In the genomic region with DNA sequence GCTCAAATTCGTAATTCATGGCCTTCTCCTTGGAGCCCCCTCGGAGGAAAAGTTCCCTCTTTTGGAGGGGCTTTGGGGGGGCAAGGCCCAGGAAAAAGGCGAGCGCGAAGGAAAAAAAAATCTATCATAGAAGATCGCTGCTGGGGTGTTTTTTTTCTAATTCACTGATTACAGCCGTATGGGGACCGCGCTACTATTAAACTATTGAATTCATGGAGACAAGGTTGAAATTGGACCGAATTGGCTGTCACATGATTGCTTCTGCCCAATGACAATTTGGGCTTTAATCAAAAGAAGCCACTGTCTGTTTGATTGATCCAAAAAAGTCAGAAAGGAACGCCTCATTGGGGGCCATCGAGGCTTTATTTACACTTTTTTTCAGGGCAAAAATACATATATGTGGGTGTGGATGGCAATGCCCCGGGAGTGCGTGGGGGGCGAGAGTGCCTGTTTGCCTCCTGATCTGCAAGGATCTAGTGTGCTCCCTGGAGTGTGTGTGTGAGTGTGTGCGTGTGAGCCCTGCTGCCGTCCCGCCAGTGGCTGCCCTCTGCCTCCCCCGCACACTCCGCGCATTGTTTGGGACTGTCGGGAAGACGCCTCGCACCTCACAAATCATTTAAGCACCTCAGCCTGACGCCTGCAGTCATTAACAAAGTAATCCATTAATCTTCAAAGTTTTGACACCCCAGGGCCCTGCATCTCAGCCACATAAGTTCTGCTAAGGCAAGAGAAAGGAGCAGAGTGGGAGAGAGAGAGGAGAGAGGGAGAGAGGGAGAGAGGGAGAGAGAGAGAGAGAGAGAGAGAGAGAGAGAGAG, we compare ENCODE assay signal across 8 mouse cellular contexts. TPM values are rescaled to one million over a fixed set of nuclear protein-coding genes. Genes with fewer than 3 reads are reported as not detected.
DNase-seq lines count a peak whose midpoint lies in the region; ATAC-seq and TF ChIP-seq lines count a peak whose summit lies in the region.

A gene (minus strand): TSS at position 206 of the 815 bp plus-strand sequence.

- peak within 1 kb of the TSS; percentile 72 for H3K9ac ChIP-seq in kidney, embryonic 14.5 days (ENCODE audit: low read depth, low read length)
- no peak within 1 kb of the TSS for H3K9ac ChIP-seq in midbrain, postnatal 0 days (replicated peaks; ENCODE audit: low read length, poor library complexity, severe bottlenecking)

- under 1% methylated on average over 25 of the region's 25 CpGs for WGBS in kidney, embryonic 14.5 days
- WGBS in midbrain, postnatal 0 days, result under 1% methylated on average over 25 of the region's 25 CpGs

- peak within 1 kb of the TSS; percentile 76 for H3K4me2 ChIP-seq in kidney, embryonic 14.5 days (replicated peaks; ENCODE audit: low read depth, low read length)
- no peak within 1 kb of the TSS for H3K4me2 ChIP-seq in midbrain, postnatal 0 days (ENCODE audit: low read depth, low read length, poor library complexity, severe bottlenecking)

- peaks cover 2% of the 10 kb centered on the region; the same call in 1 of the 2 replicates for H3K36me3 ChIP-seq in kidney, embryonic 14.5 days (ENCODE audit: control insufficient read depth, insufficient read depth, low read length)
- no peaks in the 10 kb centered on the region for H3K36me3 ChIP-seq in midbrain, postnatal 0 days (ENCODE audit: insufficient read depth, low read length)

- H3K27ac ChIP-seq in kidney, embryonic 14.5 days (ENCODE audit: low read depth, low read length), result peak within 1 kb of the TSS; percentile 88
- no peak within 1 kb of the TSS for H3K27ac ChIP-seq in midbrain, postnatal 0 days (ENCODE audit: low read depth, low read length)

- 0 out of 2 replicates have a peak, but pooled peaks have one; percentile 15 for ATAC-seq in kidney, embryonic 14.5 days (ENCODE audit: low FRiP score, low TSS enrichment)
- no peak for ATAC-seq in midbrain, postnatal 0 days (ENCODE audit: low FRiP score)

- intact Hi-C loops in left cerebral cortex, postnatal 4 days (cut with DNase I), result no loop called here

- peaks cover 85% of the 10 kb centered on the region for H3K4me1 ChIP-seq in kidney, embryonic 14.5 days (ENCODE audit: control insufficient read depth, insufficient read depth, low read length)
- no peaks in the 10 kb centered on the region for H3K4me1 ChIP-seq in midbrain, postnatal 0 days (ENCODE audit: insufficient read depth, low read length)

- peak within 1 kb of the TSS; percentile 38 for H3K4me3 ChIP-seq in kidney, embryonic 14.5 days (ENCODE audit: low read length)
- H3K4me3 ChIP-seq in midbrain, postnatal 0 days (ENCODE audit: low read depth, low read length), result peak within 1 kb of the TSS; percentile 13; the same call in 1 of the 2 replicates

- TF ChIP-seq CTCF in midbrain, postnatal 0 days (IDR thresholded peaks at IDR 0.05), result no peak

- H3K27me3 ChIP-seq in kidney, embryonic 14.5 days (ENCODE audit: control insufficient read depth, insufficient read depth, low read length), result no peaks in the 10 kb centered on the region; the same call in 1 of the 2 replicates
- H3K27me3 ChIP-seq in midbrain, postnatal 0 days (ENCODE audit: insufficient read depth, low read length), result peaks cover 73% of the 10 kb centered on the region

- H3K9me3 ChIP-seq in kidney, embryonic 14.5 days (ENCODE audit: control insufficient read depth, low read length), result no peaks in the 10 kb centered on the region
- no peaks in the 10 kb centered on the region for H3K9me3 ChIP-seq in midbrain, postnatal 0 days (ENCODE audit: low read length)

- peak; percentile 32 for DNase-seq in kidney, adult 11 months
- no peak for DNase-seq in kidney, adult 8-10 months
- peak; percentile 82 for DNase-seq in embryo, embryonic 11 days
- peak; percentile 85 for DNase-seq in midbrain, postnatal 0 days (ENCODE audit: low spot score)
- no peak for DNase-seq in B cell, adult 2 months
- no peak for DNase-seq in left cerebral cortex, postnatal 4 days
- no peak for DNase-seq in thymus, postnatal 25 days

RNA-seq across cellular contexts. Expression of the gene that starts here (rescaled TPM):
- polyA plus RNA-seq in kidney, embryonic 14.5 days (2014; fragmentation: Nextera tagmentation; extraction: Ambion mirVana), result 4.7 and 5.5 TPM in 2 replicates
- total RNA-seq in midbrain, postnatal 0 days (2014; rRNA removed), result 1.6 and 3.0 TPM in 2 replicates
- not detected in 2 replicates for polyA plus RNA-seq in midbrain, postnatal 0 days (2015; fragmentation: Nextera tagmentation; extraction: Ambion mirVana)
- not detected for total RNA-seq in left cerebral cortex, postnatal 4 days (2021)

Comparison
In these comparisons a context has a peak if more than half of its experiments do, and no peak if none do; other contexts are left out.
1. DNase-seq: peak in kidney, adult 11 months (single experiment), embryo, embryonic 11 days (single experiment) and midbrain, postnatal 0 days (single experiment); none in kidney, adult 8-10 months (0 of 2), B cell, adult 2 months (0 of 2), left cerebral cortex, postnatal 4 days (single experiment) and thymus, postnatal 25 days (single experiment).